Mouse (Mus musculus) erythroblast, embryonic 14.5 days (primary cell): ENCODE results near the gene Nfib.

Experiments
- GATA1 ChIP-seq: IDR thresholded peaks from 2 replicates; pipeline ENCODE4 v1.6.1; 2012; ENCODE audit warnings: low read length, inconsistent platforms, mixed read lengths
- TAL1 ChIP-seq: IDR thresholded peaks from 3 replicates; pipeline ENCODE4 v1.6.1; 2012; ENCODE audit warnings: low read length, inconsistent platforms, mixed read lengths

DNA sequence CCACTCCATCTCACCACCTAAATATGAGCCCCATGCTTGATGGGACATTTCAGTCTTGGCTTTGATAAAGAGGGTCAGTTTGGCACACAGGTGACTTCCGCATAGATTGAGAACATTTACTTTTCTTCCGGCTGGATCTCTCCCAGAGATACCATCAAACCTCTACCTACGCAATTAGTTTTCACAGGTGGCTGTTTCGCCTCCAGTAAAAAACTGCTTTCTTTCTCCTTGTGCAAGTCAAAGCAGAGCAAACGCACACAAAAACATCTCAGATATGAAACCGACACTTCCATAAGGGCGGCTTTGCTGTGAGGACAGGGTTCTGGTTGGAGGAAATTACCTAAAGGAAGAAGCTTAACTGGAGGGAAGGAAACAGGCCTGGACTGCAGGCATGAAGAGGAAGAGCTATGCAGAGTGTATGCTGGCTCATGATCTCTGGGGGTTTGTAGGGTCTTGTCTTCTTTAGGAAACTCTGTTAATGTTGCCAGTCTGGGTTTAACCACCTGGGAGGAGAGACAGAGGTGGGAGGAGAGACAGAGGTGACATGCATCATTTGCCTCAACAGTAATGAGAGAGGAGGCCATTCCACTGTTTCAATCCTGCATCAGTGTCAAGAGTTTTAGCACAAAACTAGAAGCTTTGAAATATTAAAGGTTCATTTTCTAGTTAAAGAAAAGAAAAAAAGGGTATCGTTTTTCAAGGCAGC, 249.8 kb downstream of the Nfib start:
- TF ChIP-seq TAL1, result no peak
- no peak for TF ChIP-seq GATA1
